Mouse (Mus musculus) neutrophil, adult 5-6 weeks (primary cell): Measurements from ENCODE around the gene Tchhl1. TPM values are rescaled to one million over a fixed set of nuclear protein-coding genes. Genes with fewer than 3 reads are reported as not detected.
A peak's percentile ranks its signal among the peaks of the same experiment; 100 is the strongest.
"Not testable (repeated sequence)": the region's sequence is repeated elsewhere in the genome, so short reads cannot be mapped to it uniquely, and the experiment has no call there.

Experiments used
- ATAC-seq: fragments of 151-379, 151-347 bp; 2 replicates; pipeline ENCODE4 v1.8.0; 2017; ENCODE audit warnings: mild to moderate bottlenecking, moderate TSS enrichment; ENCODE audit not compliant: insufficient number of reproducible peaks, poor library complexity, low FRiP score, severe bottlenecking; ENCODE audit errors: extremely low read depth
- total RNA-seq: library from RNA; stranded (forward); fragments of 200-1000 nt; gene quantifications from 2 replicates; pipeline ENCODE4 v1.2.3, GENCODE M21; 2017

Gene Tchhl1
- total RNA-seq, result not detected in 2 replicates

DNA sequence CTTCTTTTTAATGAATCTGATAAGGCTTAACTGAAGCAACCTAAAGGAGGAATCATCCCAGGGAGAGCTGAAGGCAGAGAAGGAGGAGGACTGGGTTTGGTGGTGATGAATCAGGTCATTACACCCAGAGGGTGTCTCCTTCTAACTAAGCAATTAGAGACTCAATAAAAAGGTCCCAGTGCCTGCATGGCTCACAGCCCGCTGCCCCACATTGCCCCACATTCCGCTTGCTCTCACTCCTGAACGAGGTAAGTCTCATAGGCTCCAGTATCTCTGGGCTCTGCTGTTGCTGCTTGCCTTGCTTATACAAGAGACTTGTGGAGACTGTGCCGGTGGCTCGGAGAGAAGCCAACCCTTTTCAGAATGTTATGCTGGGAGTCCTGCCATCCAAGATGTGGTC lies at the start of gene Tchhl1:
TSS of gene Tchhl1 (plus strand) at position 194 of the 400 bp plus-strand sequence.
- no peak for ATAC-seq

DNA sequence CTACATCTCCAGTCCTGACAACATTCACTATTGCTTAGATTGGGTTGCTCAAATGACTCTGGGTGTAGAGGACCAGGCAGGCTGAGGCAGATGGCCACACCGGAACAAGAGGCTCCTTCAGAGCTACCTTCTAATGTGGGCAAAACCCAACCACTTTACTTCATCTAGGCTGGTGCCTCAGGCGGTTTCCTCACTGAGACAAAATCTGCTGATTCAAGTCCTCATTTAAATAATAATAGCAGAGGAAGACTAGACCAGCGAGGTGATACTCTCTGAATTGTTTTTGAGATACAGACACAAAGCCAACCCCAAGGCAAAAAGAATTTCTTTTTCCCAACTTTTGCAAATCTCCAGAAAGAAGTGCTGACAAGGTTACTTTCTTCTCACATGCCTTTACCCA lies 36.9 kb upstream of the Tchhl1 start:
- no peak for ATAC-seq

DNA sequence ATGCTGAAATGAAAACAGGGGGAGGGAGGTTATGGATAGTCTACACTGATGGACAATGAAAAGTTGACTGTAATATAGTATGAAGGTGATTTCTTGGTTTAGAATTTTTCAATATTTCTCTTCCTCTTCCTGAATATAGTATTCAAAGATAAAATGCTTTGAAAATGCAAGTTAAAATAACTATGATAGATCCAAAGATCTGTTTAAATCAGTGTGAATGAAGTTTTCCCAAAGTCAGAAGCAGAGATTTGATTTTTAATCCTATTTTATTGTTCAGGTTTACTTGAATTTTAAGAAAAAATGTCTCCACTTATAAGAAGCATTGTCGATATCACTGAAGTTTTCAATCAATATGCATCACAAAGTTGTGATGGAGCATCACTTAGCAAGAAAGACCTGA lies 26.5 kb upstream of the Tchhl1 start, which contains the start of gene Tchh:
TSS of gene Tchh (plus strand) at position 301 of the 400 bp plus-strand sequence.
- no peak for ATAC-seq

DNA sequence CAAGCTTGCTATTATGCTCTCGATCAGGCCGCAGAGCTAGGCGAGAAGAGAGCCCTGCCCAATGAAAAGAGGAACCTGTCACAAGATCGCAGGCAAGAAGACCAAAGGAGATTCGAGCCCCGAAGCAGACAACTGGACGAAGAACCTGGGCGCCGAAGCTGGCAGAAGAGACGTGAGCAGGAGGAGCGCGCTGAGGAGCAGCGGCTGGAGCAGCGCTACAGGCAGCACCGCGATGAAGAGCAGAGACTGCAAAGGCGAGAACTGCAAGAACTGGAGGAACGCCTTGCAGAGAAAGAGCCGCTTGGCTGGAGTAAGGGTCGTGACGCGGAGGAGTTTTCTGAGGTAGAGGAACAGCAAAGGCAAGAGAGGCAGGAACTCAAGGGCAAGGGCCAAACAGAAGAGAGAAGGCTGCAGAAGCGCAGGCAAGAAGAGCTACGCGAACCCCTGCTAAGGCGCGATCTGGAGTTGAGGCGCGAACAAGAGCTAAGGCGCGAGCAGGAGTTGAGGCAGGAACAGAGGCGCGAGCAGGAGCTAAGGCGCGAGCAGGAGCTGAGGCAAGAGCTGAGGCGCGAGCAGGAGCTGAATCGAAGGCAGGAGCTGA lies 25.0 kb upstream of the Tchhl1 start:
- no peak for ATAC-seq

DNA sequence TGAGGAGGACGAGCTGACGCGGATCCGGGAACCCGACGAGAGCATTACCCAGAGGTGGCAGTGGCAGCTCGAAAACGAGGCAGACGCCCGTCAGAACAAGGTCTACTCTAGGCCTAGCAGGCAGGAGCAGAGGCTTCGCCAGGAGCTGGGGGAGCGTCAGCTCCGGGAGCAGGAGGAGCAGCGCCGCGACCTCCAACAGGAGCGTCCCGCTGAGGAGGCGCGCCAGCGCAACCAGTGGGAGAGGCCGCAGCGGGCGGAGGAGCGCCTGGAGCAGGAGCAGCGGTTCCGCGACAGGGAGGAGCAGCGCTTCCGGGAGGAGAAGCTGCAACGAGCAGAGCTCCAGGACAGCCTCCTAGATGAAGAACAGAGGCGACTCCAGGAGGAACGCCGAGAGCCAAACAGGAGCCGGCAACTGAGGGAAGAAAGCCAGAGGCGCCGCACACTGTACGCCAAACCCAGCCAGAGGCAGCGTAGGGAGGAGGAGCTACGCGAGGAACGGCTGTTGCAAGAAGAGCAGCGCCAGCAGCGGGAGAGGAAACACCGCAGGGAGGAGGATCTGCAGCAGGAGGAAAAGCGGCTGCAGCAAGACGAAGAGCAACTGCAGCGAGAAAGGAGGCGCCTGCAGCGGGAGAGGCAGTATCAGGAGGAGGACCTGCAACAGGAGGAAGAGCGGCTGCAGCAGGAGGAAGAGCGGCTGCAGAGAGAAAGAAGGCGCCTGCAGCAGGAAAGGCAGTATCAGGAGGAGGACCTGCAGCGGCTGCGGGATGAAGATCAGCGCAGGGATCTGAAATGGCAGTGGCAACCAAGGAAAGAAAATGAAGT lies 24.0 kb upstream of the Tchhl1 start:
- peak; percentile 48; the same call in 1 of the 2 replicates for ATAC-seq

DNA sequence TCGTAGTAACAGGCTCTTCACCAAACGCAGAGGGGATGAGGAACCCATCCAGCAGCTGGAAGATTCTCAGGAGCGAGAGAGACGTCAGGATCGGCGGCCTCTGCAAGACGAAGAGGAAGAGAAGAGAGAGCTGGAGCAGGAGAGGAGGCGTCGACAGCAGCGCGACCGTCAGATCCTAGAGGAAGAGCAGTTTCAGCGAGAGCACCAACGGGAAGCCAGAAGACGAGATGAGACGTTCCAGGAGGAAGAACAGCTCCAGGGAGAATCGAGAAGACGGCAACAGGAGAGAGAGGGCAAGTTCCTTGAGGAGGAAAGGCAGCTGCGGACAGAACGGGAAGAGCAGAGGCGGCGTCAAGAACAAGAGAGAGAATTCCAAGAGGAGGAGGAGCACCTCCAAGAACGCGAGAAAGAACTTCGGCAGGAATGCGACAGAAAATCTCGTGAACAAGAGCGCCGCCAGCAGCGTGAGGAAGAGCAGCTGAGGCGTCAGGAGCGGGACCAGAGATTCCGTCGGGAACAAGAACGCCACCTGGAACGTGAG lies 23.3 kb upstream of the Tchhl1 start:
- no peak for ATAC-seq

DNA sequence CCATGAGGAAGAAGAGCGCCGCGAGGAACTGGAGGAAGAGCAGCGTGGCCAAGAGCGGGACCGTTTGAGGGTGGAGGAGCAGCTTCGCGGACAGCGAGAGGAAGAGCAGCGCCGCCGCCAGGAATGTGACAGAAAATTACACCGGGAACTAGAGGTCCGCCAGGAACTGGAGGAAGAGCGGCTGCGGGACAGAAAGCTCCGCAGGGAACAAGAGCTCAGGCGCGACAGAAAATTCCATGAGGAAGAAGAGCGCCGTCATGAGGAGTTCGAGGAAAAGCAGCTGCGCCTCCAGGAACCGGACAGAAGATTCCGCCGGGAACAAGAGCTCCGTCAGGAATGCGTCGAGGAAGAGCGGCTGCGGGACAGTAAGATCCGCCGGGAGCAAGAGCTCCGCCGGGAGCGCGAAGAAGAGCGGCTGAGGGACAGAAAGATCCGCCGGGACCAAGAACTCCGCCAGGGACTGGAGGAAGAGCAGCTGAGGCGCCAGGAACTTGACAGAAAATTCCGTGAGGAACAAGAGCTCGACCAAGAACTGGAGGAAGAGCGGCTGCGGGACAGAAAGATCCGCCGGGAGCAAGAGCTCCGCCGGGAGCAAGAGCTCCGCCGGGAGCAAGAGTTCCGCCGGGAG lies 22.3 kb upstream of the Tchhl1 start:
- no peak for ATAC-seq

DNA sequence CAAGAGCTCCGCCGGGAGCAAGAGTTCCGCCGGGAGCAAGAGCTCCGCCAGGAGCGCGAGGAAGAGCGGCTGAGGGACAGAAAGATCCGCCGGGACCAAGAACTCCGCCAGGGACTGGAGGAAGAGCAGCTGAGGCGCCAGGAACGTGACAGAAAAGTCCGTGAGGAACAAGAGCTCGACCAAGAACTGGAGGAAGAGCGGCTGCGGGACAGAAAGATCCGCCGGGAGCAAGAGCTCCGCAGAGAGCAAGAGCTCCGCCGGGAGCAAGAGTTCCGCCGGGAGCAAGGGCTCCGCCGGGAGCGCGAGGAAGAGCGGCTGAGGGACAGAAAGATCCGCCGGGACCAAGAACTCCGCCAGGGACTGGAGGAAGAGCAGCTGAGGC lies 21.8 kb upstream of the Tchhl1 start:
- not testable (repeated sequence) for ATAC-seq

DNA sequence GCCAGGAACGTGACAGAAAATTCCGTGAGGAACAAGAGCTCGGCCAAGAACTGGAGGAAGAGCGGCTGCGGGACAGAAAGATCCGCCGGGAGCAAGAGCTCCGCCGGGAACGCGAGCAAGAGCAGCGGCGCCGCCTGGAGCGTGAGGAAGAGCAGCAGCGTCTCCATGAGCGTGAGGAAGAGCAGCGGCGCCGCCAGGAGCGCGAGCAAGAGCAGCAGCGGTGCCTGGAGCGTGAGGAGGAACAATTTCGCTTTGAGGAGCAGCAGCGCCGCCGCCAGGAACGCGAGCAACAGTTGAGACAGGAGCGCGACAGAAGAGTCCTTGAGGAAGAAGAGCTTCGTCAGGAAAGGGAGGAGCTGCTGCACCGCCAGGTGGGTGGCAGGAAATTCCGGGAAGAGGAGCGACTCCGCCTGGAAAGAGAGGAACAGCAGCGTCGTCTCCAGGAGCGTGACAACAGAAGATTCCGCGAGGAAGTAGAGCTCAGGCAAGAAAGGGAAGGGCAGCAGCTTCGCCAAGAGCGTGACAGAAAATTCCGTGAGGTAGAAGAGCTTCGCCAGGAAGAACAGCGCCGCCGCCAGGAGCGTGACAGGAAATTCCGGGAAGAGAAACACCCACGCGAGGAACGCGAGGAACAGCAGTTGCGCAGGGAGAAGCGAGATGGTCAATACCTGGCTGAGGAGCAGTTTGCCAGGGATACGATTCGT lies 21.3 kb upstream of the Tchhl1 start:
- ATAC-seq, result no peak

DNA sequence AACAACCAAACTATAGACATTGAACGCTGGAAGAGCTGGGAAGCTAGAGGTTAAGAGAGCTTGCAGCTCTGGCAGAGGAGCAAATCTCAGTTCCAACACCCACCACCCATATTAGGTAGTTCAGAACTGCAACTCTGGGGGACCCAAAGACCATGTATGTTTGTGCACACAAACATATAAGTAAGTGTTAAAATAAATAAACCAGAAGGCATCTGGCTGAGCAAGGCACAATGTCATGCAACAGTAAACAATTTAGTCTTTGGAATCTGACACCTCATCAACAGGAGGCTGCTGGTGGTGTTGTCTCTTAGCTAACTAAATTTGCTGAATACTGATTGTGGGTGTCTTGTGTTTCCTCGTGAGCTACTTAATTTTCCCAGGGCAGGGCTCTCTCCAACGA lies 2.0 kb upstream of the Tchhl1 start:
- no peak for ATAC-seq

DNA sequence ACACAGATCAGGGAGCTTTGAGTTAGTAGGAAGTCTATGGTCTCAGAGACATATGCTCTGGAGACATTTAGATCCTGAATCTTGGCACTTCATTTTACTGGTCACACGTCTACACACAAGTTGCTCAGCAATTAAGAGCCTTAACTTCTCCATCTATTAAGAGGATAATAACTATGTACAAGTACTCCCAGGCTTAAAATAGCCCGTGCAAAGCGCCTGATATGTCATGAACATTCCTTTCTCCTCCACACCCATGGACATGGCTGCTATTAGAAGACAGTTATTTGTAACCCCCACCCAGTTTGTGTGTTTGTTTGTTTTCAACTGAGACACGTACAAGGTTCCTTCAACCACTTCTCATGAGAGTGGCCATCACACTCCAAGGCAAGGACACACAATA lies 1.4 kb upstream of the Tchhl1 start:
- ATAC-seq, result no peak

DNA sequence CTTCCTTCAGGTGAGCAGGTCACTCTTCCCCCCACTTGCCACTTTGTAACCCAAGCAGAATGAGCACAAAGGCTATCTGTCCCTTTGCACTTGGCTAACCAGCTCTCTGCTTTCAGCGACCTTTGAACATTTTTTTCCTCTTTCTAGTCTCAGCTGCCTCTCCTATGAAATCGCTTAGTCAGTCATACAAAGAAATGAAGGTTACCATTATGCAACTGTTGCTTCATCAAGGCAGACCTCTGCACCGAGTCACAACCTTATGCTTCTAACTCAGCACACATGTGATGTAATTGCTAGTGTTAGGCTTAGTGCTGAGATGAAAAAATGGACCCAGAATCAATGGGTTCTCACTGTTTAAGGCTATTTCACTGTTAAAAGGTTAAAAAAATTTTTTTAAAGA lies 1.1 kb downstream of the Tchhl1 start:
- ATAC-seq, result no peak

DNA sequence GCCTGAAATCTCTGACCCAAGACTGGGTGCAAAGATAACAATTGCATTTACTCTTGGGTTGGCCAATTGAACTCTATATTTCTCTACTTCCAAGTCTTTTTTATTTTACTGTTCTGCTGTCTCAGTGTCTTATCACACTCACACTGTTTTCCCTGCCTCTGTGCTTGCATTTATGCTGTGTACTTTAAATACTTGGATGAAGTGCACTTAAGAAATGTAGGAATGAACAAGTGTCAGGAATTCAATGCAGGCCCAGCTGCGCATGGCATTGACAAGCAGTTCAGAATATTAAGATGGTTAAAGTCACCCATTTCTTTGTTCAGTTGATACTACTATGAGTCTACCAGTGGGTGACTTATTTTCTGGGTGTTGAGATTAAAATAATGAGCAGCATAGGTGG lies 11.5 kb downstream of the Tchhl1 start:
- no peak for ATAC-seq

DNA sequence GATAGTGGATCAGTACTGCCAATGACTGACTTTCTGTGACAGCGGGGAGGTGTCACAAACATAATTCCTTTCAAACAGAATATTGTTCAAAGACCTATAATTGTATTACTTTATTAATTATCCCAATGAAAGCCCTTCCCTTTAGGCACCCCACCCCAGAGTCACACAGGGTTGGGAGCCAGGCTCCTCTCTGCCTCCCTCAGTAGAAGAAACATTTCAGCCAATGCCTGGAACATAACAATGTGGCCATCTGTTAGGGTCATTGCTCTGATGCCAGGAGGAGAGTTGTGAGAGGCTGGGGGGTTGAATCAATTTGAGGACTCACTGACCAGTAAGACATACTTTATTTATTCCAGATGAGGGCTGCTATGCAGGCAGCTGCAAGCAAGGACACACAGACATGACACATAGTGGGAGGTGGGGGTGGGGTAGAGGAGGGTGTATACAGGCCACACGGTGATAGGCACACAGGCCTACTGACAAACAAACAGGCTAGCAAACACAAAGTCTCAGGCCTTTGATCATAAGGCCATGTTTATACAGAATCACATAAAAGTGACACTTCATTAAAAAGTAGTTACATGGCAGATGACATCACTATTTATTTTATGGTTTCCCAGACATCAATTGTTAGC lies 13.5 kb downstream of the Tchhl1 start:
- ATAC-seq, result no peak

DNA sequence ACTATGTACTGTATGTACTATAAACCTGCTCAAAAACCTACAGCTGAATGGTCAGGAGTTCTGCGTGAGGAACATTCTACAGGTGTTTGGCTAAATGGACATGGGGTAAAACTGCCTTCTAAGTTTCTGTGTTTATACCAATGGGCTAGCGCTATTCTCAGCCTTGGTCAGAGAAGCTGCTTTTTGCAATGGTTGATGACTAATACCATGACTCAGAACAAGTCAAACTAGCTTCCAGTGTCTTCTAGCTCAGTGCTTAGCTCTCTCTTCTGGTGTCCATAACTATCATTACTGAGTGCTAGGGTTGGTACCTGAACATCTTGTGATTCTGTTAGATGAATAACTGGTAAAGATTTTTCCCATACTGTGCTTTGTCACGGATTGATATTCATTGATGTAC lies 17.1 kb downstream of the Tchhl1 start:
- ATAC-seq, result no peak

DNA sequence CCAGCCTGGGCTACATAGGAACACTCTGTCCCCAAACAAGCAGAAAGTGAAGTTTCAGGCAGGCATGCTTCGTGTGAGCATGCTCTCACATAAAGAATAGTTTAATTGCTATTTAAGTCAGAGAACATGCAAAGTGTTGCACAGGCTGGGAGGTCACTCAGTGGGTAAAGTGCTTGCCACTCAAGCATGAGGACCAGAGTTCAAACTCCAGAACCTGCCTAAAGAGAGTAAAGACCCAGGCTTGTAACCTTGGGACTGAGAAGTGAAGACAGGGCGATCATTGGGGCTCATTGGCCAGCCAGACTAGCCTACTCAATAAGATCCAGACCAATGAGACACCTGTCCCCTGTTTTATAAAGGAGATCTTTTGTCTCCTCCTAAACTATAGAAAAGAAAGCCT lies 20.0 kb downstream of the Tchhl1 start:
- ATAC-seq, result no peak

DNA sequence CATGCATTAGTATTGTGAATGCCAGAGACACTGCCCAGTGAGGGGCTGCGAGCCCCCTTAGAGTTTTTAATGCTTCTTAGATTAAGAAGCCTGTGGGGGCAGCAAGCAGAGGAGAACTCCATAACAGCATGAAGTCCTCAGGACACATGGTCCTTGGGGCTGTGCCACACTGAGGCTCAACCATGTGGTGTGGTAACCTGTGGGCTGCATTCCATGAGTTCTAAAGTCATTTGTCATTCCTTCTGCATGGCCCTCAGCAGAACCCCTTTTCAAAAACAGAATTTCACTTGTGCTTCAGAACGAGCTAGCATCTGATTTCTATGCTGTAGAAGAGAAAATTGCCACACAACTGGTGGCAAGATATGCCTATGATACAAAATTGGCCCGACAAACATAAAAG lies 23.6 kb downstream of the Tchhl1 start:
- ATAC-seq, result no peak

DNA sequence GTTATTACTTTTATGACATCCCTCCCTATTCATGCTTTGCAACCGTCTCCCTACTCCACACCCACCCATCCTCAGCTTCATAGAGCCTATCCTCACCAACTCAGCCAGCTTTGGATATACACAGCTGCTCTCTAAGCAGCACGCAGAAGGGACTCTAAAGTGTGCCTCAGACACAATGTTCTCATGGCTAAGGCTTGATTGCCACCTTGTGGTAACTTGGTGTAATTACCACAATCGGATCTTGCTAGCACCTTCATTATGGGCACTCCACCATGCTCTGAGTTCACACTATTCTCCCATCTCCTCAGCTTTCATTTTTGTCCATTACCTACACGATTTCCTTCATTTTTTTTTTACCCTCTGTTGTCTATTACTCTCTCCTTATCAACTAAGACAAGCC lies 25.4 kb downstream of the Tchhl1 start:
- peak; percentile 98 for ATAC-seq

DNA sequence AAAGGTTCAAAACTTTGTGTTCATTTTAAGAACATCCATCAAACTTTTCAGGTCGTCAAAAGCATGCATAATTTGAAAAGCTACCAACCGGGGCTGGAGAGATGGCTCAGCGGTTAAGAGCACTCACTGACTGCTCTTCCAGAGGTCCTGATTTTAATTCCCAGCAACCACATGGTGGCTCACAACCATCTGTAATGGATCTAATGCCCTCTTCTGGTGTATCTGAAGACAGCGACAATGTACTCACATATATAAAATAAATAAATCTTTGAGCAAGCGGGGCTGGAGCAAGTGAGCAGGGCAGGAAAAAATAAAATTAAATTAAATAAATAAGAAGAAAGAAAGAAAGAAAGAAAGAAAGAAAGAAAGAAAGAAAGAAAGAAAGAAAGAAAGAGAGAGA lies 26.2 kb downstream of the Tchhl1 start:
- ATAC-seq, result not testable (repeated sequence)
